ENCODE assay signal across 8 mouse cellular contexts in genomic region chr2:22623111-22624070, GRCm38 (mm10). TPM values are rescaled to one million over a fixed set of nuclear protein-coding genes. Genes with fewer than 3 reads are reported as not detected.
DNase-seq lines count a peak whose midpoint lies in the region; ATAC-seq lines count a peak whose summit lies in the region.
"Had no signal": no experiment of that assay in that cellular context is flagged by ENCODE, and none has a peak within 500 bp of the region (broad histone marks: within the 10 kb centered on the region; RNA-seq: fewer than 3 reads in every experiment).

No protein-coding gene starts in this region.

- DNase-seq in lung, postnatal 14 days: no peak
- peak; percentile 2 to 39 for DNase-seq in kidney, postnatal 25 days
- peak; percentile 58 for DNase-seq in retina, embryonic 14.5 days (ENCODE audit: low spot score)
- DNase-seq in MN1 (ENCODE audit: low spot score): no peak
- DNase-seq in adrenal gland, adult 8-10 months: no peak

- H3K4me2 ChIP-seq in lung, embryonic 16.5 days (ENCODE audit: low read depth, low read length): peak overlapping the region; percentile 50
- peak overlapping the region; percentile 80 for H3K4me2 ChIP-seq in forebrain, embryonic 13.5 days

- H3K4me1 ChIP-seq in lung, embryonic 16.5 days (replicated peaks; ENCODE audit: control insufficient read depth, insufficient read depth, low read length): peaks cover 4% of the 10 kb centered on the region; the same call in 1 of the 2 replicates
- peaks cover 46% of the 10 kb centered on the region for H3K4me1 ChIP-seq in forebrain, embryonic 13.5 days

- no peaks in the 10 kb centered on the region for H3K9me3 ChIP-seq in lung, embryonic 16.5 days (ENCODE audit: control insufficient read depth, low read length)
- no peaks in the 10 kb centered on the region for H3K9me3 ChIP-seq in forebrain, embryonic 13.5 days (replicated peaks)

- no peak overlapping the region for H3K27ac ChIP-seq in lung, embryonic 16.5 days (ENCODE audit: low read length)
- peak overlapping the region; percentile 97 for H3K27ac ChIP-seq in forebrain, embryonic 13.5 days
- H3K27ac ChIP-seq: macrophage had no signal

- peak overlapping the region; percentile 35 for H3K4me3 ChIP-seq in lung, embryonic 16.5 days (ENCODE audit: low read length)
- H3K4me3 ChIP-seq in forebrain, embryonic 13.5 days: peak overlapping the region; percentile 55

- no peaks in the 10 kb centered on the region for H3K36me3 ChIP-seq in lung, embryonic 16.5 days (ENCODE audit: control insufficient read depth, insufficient read depth, low read length)
- H3K36me3 ChIP-seq in forebrain, embryonic 13.5 days (ENCODE audit: poor library complexity, severe bottlenecking): no peaks in the 10 kb centered on the region

- no peak for ATAC-seq in lung, embryonic 16.5 days (ENCODE audit: low read depth)
- ATAC-seq in forebrain, embryonic 13.5 days: no peak

- WGBS in lung, embryonic 16.5 days: under 1% methylated on average over 60 of the region's 60 CpGs
- WGBS in forebrain, embryonic 13.5 days: 1% methylated on average over 58 of the region's 60 CpGs

- no peak overlapping the region for H3K9ac ChIP-seq in lung, embryonic 16.5 days (ENCODE audit: low read length)
- H3K9ac ChIP-seq in forebrain, embryonic 13.5 days: peak overlapping the region; percentile 83

- H3K27me3 ChIP-seq in lung, embryonic 16.5 days (ENCODE audit: control insufficient read depth, insufficient read depth, low read depth, low read length): peaks cover 81% of the 10 kb centered on the region
- peaks cover 71% of the 10 kb centered on the region for H3K27me3 ChIP-seq in forebrain, embryonic 13.5 days

RNA-seq across cellular contexts. Expression of gene Gad2, which starts 1.4 kb away (rescaled TPM):
- 0.21 and 0.52 TPM in 2 replicates for polyA plus RNA-seq in lung, embryonic 16.5 days (2015; fragmentation: Nextera tagmentation; extraction: Ambion mirVana)
- polyA plus RNA-seq in forebrain, embryonic 13.5 days (2015; fragmentation: Nextera tagmentation; extraction: Ambion mirVana): 86.1 and 90.4 TPM in 2 replicates
- total RNA-seq in adrenal gland, adult 8-10 months (2022): under 1 TPM in 3 of 4 experiments, not detected in 1; 0.12 to 0.86 (median 0.17) TPM
- polyA plus RNA-seq: macrophage had no signal

Comparison
In these comparisons a context has a peak if more than half of its experiments do, and no peak if none do; other contexts are left out.
1. DNase-seq: peak in kidney, postnatal 25 days (2 of 2) and retina, embryonic 14.5 days (single experiment); none in lung, postnatal 14 days (single experiment), MN1 (single experiment) and adrenal gland, adult 8-10 months (single experiment).
2. RNA of gene Gad2, which starts 1.4 kb away (polyA plus RNA-seq): 86.1 to 90.4 TPM in forebrain, embryonic 13.5 days; 0.21 to 0.52 TPM in lung, embryonic 16.5 days; every median in the first group is over 10 times any median in the second.